Mouse (Mus musculus) embryonic fibroblast, embryonic 13.5 days (primary cell): ENCODE measurements around the gene Nbr1. TPM values are rescaled to one million over a fixed set of nuclear protein-coding genes. Genes with fewer than 3 reads are reported as not detected.

Source experiments
- H3K27ac ChIP-seq: 2 replicates; pipeline ENCODE4 v1.5.1; 2012; ENCODE audit warnings: low read length, control low read depth, inconsistent platforms; ENCODE audit not compliant: insufficient read depth
- H3K4me1 ChIP-seq: 2 replicates; pipeline ENCODE4 v1.6.1; 2011; ENCODE audit warnings: low read length; ENCODE audit not compliant: control insufficient read depth, insufficient read depth
- H3K4me3 ChIP-seq: 2 replicates; pipeline ENCODE4 v1.5.1; 2011; ENCODE audit warnings: mild to moderate bottlenecking, control low read depth, low read length; ENCODE audit not compliant: insufficient read depth
- CTCF ChIP-seq: IDR thresholded peaks from 2 replicates; pipeline ENCODE4 v1.5.1; 2011; ENCODE audit warnings: mild to moderate bottlenecking, control low read depth, low read length, moderate library complexity, borderline replicate concordance; ENCODE audit not compliant: insufficient read depth
- POLR2A ChIP-seq: IDR thresholded peaks from 2 replicates; pipeline ENCODE4 v1.6.1; 2011; ENCODE audit warnings: low read depth, mild to moderate bottlenecking, control low read depth, low read length, moderate library complexity
- polyA plus RNA-seq: library from polyadenylated mRNA; stranded (reverse); fragments of >200 nt; gene quantifications from 2 replicates; pipeline ENCODE4 v1.2.4, GENCODE M21; 2011; ENCODE audit warnings: low read depth; ENCODE audit not compliant: missing spikeins, insufficient read length

The Nbr1 gene
- polyA plus RNA-seq = 126 and 209 TPM in 2 replicates

- Histone ChIP-seq H3K4me3 (peak within 1 kb of the TSS; percentile 88), H3K27ac (peak within 1 kb of the TSS; percentile 93), H3K4me1 (no peaks in the 10 kb centered on the region; the same call in 1 of the 2 replicates)
- TF ChIP-seq POLR2A (peak; percentile 32), CTCF (no peak)
Observed at GRCm38 (mm10) chr11:101551751-101552475, at the start of gene Nbr1, which contains the start of gene Brca1. Gene Nbr1 (plus strand): TSS chr11:101552149. Gene Brca1 (minus strand): TSS chr11:101551955.

- Histone ChIP-seq H3K4me1 (no peaks in the 10 kb centered on the region), H3K27ac (no peak overlapping the region), H3K4me3 (no peak overlapping the region)
- TF ChIP-seq CTCF (no peak), POLR2A (no peak)
Observed at GRCm38 (mm10) chr11:101506269-101506780, 45.6 kb upstream of the Nbr1 start.

GRCm38 (mm10) chr11:101507090-101507489, 44.9 kb upstream of the Nbr1 start:
- TF ChIP-seq POLR2A (no peak), CTCF (no peak)
- Histone ChIP-seq H3K27ac (no peak overlapping the region), H3K4me3 (no peak overlapping the region), H3K4me1 (no peaks in the 10 kb centered on the region)

GRCm38 (mm10) chr11:101518937-101519336, 33.0 kb upstream of the Nbr1 start:
- TF ChIP-seq POLR2A (no peak), CTCF (no peak)

GRCm38 (mm10) chr11:101519364-101519763, 32.6 kb upstream of the Nbr1 start:
- H3K4me3 ChIP-seq = no peak overlapping the region
- TF ChIP-seq CTCF (no peak), POLR2A (no peak)
- H3K27ac ChIP-seq = no peak overlapping the region
- H3K4me1 ChIP-seq = no peaks in the 10 kb centered on the region

More at GRCm38 (mm10) chr11:101518937-101519336, 33.0 kb upstream of the Nbr1 start:
- no peak overlapping the region for H3K27ac ChIP-seq
- no peak overlapping the region for H3K4me3 ChIP-seq
- H3K4me1 ChIP-seq = no peaks in the 10 kb centered on the region

- H3K4me3 ChIP-seq = no peak overlapping the region
- H3K27ac ChIP-seq = no peak overlapping the region
- no peak for TF ChIP-seq CTCF
- H3K4me1 ChIP-seq = no peaks in the 10 kb centered on the region
Observed at GRCm38 (mm10) chr11:101524446-101524845, 27.5 kb upstream of the Nbr1 start.

- TF ChIP-seq POLR2A (no peak), CTCF (no peak)
- no peak overlapping the region for H3K4me3 ChIP-seq
- H3K4me1 ChIP-seq = no peaks in the 10 kb centered on the region
- H3K27ac ChIP-seq = no peak overlapping the region
Observed at GRCm38 (mm10) chr11:101525056-101525455, 26.9 kb upstream of the Nbr1 start.

GRCm38 (mm10) chr11:101525936-101526595, 25.9 kb upstream of the Nbr1 start:
- no peak for TF ChIP-seq CTCF
- no peak for TF ChIP-seq POLR2A
- no peaks in the 10 kb centered on the region for H3K4me1 ChIP-seq
- no peak overlapping the region for H3K4me3 ChIP-seq
- no peak overlapping the region for H3K27ac ChIP-seq

- TF ChIP-seq POLR2A = no peak
- TF ChIP-seq CTCF = no peak
- H3K4me1 ChIP-seq = no peaks in the 10 kb centered on the region
- H3K27ac ChIP-seq = no peak overlapping the region
- no peak overlapping the region for H3K4me3 ChIP-seq
Observed at GRCm38 (mm10) chr11:101526686-101527085, 25.3 kb upstream of the Nbr1 start.

GRCm38 (mm10) chr11:101543533-101543932, 8.4 kb upstream of the Nbr1 start:
- TF ChIP-seq CTCF (no peak), POLR2A (no peak)
- H3K27ac ChIP-seq = no peak overlapping the region

More at GRCm38 (mm10) chr11:101543533-101543932, 8.4 kb upstream of the Nbr1 start:
- H3K4me1 ChIP-seq = peaks cover 2% of the 10 kb centered on the region; the same call in 1 of the 2 replicates
- H3K4me3 ChIP-seq = no peak overlapping the region
